Mouse (Mus musculus): ENCODE data around the gene Arglu1.

GRCm38 (mm10) chr8:8658426-8659224 lies 31.7 kb downstream of the Arglu1 start:
- no peak for TF ChIP-seq POLR2A (IDR thresholded peaks at IDR 0.05; ENCODE audit: control insufficient read depth, extremely low read depth, insufficient read depth, low read length, poor library complexity)
- no peak for TF ChIP-seq CTCF (IDR thresholded peaks at IDR 0.05; ENCODE audit: borderline replicate concordance, control insufficient read depth, extremely low read depth, insufficient read depth, low read length, poor library complexity)
